Mouse (Mus musculus) large intestine, adult 2 months (tissue): ENCODE results near the gene Ubxn4. TPM values are rescaled to one million over a fixed set of nuclear protein-coding genes. Genes with fewer than 3 reads are reported as not detected.
"Not testable (repeated sequence)": the region's sequence is repeated elsewhere in the genome, so short reads cannot be mapped to it uniquely, and the experiment has no call there.

ENCODE experiments used
- DNase-seq: peaks from one replicate; pipeline ENCODE4 v3.0.0-alpha.2; 2012; ENCODE audit warnings: low read depth, low spot score
- WGBS: fragments of 180-500 bp; shearing (Covaris S2); methylation state at CpG from one replicate; pipeline ENCODE4 v1.1.7; 2018; 5-methylcytosine and 5-hydroxymethylcytosine counted together
- polyA plus RNA-seq: library from polyadenylated mRNA; depleted of rRNA; stranded (reverse); fragments of >200 nt; gene quantifications from 2 replicates; pipeline ENCODE4 v1.2.3, GENCODE M21; 2012; rRNA removed

Ubxn4 gene
- polyA plus RNA-seq: 13.7 and 20.3 TPM in 2 replicates

DNA sequence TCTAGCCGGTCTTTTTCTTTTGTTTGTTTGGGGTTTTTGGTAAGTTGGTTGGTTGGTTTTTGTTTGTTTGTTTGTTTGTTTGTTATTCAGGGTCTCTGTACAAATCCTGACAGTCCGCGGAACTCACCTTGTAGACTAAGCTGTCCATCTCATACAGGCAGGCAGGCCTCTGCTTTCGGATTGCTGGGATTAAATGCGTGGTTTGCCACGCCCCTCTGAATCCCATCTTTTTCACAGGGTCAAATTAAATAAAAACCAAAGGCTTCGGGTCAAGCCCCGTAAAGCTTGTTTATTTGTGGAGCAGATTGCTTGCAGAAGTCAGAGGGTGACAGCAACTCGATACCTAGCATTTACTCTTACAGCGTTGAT, at the start of gene Ubxn4:
Gene Ubxn4, plus strand, starts transcription at position 338 of the 369 bp plus-strand sequence.
- DNase-seq: no peak
- WGBS: 7% methylated on average over 10 of the region's 10 CpGs

DNA sequence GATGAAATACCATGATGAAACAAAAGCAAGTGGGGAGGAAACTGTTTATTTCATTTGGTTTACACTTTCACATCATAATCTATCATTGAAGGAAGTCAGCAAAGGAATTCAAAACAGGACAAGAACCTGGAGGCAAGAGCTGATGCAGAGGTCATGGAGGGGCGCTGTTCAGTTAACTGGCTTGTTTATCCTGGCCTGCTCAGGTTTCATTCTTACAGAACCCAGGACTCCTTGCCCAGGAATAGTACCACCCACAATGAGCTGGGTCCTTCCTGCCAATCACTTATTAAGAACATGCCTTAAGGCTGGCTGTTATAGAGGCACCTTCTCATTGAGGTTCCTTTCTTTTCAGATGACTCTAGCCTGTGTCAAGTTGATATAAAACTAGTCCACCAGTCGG, 49.8 kb upstream of the Ubxn4 start:
- no peak for DNase-seq
- 69% methylated on average over 2 of the region's 2 CpGs for WGBS

DNA sequence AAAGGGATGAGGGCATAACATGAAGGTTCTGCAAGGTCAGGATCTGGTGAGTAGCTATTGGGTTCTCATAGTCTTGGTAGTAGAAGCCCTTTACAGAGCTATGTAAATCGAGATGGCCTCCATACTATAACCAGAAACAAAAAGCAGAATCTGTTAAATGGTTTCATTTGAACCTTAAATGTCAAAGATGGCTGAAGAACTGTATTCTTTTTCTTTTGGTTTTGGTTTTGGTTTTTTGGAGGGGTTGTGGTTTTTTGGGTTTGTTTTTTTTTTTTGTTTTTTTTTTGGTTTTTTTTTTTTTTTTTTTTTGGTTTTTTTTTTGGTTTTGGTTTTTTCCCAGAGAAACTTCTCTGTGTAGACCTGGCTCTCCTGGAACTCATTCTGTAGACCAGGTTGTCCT, 46.4 kb upstream of the Ubxn4 start:
- WGBS: 91% methylated on average over 1 of the region's 1 CpGs
- no peak for DNase-seq

DNA sequence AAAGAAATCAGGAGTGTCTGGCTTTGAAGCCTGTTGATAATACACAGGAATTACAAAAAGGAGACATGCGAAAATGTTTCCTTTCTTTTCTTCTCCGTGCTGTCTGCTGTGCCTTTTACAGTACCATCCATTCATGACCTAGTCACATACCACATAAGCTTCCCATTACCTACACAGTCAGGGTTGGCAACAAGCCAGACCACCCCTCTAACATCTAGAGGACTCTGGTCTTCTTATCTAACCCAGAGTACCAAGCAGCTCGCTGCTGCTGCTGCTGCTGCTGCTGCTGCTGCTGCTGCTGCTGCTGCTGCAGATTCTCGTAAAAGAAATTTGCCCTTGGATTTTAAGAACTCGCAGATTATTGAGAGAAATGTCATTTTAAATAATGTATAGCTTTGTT, 30.5 kb upstream of the Ubxn4 start:
- no peak for DNase-seq
- 77% methylated on average over 5 of the region's 5 CpGs for WGBS

DNA sequence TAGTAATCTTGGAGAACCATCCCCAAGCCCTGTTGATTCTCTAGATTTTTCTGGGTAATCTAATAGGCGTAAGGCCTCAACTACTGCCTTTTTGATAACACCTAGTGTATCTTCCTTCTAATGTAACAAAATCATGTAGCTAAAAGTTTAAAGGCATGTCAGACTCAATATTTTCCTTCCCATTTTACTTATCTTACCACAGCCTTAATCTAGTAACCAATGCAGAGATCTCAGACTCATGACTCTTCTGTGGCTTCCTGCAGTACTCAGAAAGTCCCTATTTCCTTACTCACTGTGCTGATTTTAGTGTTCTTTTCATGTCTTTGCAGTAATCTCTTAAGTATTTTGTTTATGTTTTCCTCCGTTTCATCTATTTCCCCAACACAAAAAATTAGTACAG, 21.9 kb upstream of the Ubxn4 start:
- WGBS: 91% methylated on average over 2 of the region's 2 CpGs
- DNase-seq: no peak

DNA sequence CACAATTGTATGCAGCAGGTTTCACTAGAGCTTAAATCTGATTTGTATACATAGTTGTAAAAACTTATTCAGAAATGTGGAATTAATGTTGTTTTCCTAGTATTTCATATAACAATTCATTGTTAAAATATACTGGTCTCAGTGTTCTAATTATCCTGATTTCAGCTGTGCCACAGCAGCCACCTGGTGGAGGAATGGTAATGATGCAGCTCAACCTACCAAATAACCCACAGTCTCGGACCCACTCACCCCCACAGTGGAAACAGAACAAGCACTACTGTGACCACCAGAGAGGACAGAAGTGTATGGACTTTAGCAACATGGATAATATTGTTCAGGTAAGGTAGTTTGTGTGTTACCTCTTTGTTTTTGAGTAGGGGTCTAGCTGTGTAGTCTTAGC, 20.5 kb upstream of the Ubxn4 start:
- no peak for DNase-seq
- WGBS: 88% methylated on average over 1 of the region's 1 CpGs

DNA sequence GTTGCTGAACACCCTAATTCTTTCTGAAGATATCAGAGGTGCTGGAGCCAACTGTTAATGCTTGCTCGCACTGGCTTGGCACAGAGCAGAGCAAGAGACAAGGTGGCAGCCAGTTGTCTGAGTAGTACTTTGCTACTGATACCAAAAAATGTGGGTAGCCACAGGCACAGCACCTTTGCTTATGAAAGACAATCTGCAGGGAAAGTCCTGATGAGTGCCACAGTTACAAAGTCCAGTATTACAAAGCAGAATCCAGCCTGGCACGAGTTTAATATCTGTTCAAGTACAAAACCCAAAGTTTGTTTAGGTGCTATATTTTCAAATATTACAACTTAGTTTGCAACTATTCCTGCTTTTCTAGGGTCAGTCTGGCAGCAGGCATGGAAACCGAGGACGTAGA, 8.6 kb upstream of the Ubxn4 start:
- no peak for DNase-seq
- WGBS: 94% methylated on average over 4 of the region's 4 CpGs

DNA sequence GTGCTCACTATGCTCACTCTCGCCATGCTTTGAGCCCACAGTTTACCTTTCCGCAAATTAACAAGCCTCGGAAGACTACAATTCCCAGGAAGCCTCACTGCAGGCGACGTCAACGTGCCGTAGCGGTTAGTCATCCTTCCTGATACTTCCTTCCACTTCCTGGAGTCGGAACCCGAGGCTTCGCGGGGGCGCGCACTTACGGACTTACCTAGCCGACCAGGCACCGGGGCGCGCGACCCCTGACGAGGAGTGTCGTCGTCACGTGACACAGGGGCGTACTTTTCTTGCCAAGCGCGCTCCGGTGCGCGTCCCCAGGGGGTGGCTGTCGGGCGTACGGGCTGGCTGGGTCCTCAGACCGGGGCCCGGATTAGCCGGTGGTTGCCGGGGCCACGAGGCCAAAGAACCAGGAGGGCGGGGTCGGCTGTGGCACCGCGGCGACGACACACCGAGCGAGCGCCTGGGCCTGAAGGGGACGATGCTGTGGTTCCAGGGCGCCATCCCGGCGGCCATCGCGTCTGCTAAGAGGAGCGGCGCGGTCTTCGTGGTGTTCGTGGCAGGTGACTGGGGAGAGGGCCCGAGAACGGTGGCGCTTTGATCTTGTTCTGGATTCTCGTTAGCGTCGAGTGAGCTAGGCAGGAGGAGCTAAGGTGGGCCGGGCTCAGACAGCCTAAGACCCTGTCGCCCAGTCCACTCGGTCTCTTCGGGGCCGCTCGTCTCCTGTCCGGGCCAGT, 397 bp downstream of the Ubxn4 start:
- WGBS: under 1% methylated on average over 71 of the region's 71 CpGs
- peak; percentile 88 for DNase-seq

DNA sequence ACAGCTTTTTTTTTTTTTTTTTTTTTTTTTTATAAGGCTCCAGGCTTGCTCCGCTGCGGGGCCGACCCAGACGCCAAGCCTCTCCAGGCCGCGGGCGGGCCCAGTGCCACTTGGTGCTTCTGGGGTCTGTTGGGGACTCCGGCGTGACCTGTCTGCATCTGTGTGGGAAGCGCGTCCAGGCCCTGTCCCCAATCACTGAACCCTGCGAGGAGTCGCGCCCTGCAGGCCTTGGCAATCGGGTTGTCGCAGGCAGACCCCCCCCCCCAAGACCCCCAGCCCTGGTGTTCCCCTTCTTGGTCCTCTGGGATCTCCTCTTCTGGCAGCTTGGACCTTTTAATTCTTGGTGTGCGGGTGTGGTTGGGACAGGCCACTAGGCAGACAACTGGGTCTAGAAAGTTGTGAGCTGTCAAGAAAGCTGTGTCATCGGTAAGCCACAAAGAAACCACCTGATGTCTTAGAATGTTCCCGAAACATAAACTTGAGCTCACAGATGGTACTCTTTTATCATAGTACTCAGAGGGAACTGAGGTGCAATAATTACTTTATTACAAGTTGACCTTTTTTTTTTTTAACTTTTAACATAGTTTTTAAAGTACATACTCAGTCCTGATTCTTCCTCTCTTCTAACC, 1.1 kb downstream of the Ubxn4 start:
- DNase-seq: no peak
- WGBS: under 1% methylated on average over 19 of the region's 19 CpGs

DNA sequence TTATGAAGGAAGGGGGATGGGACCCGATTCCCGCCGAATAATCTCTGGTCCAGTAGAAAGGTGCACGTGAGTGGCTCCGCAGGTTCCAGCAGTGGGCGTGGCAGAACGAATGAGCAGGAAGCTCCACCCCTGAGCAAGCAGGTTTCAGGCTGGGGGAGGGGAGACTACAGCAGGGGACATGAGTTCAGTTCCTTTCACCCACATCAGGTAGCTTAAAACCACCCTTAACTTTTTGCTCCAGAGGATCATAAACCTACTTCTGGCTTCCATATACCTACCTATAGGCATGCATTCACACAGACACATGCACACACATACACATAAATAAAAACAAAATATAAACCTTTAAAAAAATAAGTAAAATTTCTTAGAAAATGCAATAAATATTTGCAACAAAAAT, 23.3 kb downstream of the Ubxn4 start:
- 81% methylated on average over 7 of the region's 7 CpGs for WGBS
- not testable (repeated sequence) for DNase-seq

DNA sequence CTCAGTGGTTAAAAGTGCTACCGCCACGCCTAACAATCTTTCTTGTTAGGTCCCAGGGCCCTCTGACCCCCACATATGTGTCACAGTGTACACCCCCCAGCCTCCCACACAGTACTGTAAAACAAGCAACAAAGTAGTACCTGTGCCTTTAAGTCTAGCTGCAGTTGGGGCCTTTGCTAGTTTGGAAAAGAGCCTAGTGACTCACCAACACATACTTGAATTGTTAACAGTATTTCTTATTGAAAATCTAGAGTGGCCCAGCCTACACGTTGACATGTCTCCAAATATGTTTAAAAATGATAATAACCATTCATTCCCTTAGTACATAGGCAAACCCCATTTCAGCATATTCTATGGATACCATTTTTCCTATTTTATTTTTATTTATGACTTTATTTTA, 27.0 kb downstream of the Ubxn4 start:
- 82% methylated on average over 3 of the region's 3 CpGs for WGBS

DNA sequence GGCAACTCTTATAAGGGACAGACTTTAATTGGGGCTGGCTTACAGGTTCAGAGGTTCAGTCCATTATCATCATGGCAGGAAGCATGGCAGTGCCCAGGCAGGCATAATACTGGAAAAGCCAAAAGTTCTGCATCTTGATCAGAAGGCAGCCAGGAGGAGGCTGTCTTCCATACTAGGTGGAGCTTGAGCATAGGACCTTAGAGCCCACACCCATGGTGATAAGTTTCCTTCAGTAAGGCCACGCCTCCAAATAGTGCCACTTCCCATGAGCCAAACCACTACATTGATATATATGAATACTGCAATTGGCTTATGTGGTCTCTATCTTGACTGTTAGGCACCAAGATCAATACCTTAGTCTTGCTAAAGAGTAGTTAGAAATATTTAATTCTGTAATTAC, 32.1 kb downstream of the Ubxn4 start:
- 94% methylated on average over 1 of the region's 1 CpGs for WGBS
- no peak for DNase-seq

More for the DNA sequence above, 27.0 kb downstream of the Ubxn4 start:
- DNase-seq: no peak

DNA sequence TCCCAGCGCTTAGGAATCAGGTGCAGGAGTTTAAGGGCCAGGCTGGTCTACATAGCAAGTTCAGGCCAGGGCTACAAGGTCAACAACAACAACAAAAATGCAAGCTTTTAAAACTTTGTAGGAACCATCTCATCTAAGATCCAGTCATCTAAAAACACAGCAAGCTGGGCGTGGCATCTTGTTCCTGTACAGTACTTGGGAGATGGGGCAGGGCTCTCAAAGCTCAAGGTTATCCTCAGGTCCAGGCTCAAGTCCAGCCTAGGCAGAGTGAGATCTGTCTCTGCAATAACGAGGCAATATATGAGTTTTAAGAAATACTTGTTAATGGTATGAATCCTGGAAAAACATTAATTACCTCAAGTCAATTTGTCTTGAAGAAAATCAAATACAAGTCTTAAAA, 34.8 kb downstream of the Ubxn4 start:
- WGBS: 81% methylated on average over 3 of the region's 3 CpGs
- no peak for DNase-seq

DNA sequence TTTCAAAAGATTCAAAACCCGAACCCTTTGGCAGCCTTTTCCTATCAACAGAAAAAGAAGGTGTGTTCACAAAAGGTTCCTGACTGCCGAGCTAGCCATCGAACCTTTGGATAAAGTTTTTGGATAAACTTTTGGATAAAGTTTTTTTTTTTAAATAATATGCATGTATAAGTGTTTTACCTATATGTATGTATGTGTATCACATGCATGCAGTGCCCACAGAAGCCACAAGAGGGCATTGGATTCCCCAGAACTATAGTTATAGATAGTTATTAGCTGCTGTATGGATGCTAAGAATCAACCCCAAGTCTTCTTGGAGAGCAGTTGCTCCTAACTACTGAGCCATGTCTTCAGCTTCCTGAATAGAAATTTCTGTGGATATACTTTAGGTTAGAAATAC, 38.0 kb downstream of the Ubxn4 start:
- 96% methylated on average over 3 of the region's 3 CpGs for WGBS
- DNase-seq: no peak

DNA sequence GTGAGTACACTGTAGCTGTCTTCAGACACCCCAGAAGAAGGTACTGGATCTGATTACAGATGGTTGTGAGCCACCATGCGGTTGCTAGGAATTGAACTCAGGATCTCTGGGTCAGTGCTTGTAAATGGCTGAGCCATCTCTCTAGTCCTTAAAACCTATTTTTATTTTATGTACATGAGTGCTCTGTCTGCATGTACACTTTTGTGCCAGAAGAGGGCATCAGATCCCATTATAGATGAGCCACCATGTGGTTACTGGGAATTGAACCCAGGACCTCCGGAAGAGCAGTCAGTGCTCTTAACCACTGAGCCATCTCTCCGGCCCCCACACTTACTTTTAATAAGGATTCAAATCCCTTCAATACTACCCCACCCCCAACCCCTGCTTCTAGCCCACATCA, 39.2 kb downstream of the Ubxn4 start:
- WGBS: 97% methylated on average over 3 of the region's 3 CpGs
- no peak for DNase-seq

DNA sequence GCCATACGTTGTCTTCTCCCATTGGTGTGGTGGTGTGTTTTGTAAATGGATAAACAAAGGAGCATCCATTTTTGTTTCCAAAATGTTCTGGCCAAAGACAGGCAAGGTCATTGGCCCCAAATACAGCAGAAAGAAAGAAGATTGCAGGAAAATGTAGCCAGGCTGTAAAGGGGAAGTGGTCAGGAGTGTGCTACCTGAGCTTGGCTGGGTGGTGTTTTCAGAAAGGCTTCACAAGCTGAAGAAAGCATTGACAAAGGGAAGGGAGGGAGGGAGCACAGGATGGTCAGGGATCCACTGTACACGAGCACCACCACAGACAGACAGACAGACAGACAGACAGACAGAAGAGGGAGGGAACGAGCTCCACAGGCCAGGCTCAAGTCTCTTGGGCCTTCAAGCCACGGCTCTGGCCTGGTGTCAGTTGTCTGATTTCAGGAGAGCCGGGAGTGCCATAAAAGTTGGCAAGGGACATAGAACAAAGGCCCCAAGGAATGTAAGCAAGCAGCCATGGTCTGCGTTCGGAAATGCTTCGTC, 40.5 kb downstream of the Ubxn4 start:
- 62% methylated on average over 8 of the region's 8 CpGs for WGBS
- no peak for DNase-seq

DNA sequence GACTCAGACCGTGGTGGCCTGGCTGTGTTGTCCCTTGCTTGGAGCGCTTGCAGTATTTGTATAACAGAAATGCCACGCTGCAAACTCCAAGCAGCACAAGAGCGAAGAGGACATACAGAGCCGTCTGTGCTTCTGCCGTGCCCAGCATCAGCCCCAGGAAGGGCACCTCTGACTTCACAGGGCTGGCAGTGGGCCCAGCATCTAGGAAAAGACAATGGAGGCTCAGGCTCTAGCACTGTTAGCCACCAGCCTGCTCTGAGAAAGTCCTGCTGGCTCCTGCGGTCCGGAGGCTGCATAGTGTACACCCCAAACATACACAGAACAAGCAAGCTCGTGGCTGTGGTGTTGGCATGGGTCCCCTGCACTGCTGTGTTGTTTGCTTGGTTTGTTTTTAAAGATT, 41.4 kb downstream of the Ubxn4 start:
- no peak for DNase-seq
- WGBS: 83% methylated on average over 9 of the region's 9 CpGs

DNA sequence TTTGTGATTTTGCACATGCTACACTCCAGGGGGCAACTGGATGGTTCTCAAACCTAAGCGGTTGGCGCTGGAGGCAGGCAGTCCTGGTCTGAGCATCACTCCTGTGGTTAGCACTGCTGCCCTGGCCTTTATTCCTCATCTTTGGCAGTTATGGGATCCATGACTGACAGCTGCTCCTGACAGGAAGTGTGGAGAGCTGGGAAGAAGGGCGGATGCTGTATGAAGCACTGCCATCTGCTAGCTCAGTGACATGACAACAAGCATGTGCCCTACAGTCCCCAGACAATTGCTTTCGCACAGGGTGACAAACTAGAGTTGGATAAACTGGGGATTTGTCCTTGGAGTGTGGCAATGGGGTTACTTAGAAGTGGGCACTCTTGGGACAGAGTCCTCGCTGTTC, 46.5 kb downstream of the Ubxn4 start:
- 92% methylated on average over 5 of the region's 5 CpGs for WGBS
- DNase-seq: no peak

DNA sequence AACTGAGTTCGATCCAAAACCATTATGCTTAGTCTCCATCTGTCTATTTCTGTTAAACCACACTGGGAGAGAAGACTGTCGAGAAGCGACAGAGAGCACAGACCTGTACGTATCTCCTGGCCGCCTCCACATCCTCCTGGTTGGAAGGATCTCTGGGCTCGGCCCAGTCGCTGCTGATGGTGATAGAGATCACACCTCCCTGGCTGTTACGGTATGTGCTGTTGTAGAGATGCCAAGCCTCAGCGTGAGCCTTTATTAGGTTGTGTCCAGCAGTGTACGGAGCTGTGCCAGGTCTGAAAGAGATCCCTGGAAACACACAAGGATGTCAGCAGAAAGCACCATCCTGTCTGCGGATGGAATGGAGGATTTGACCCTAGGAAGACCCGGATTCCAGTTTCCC, 49.8 kb downstream of the Ubxn4 start:
- WGBS: 81% methylated on average over 12 of the region's 12 CpGs
- DNase-seq: no peak

DNA sequence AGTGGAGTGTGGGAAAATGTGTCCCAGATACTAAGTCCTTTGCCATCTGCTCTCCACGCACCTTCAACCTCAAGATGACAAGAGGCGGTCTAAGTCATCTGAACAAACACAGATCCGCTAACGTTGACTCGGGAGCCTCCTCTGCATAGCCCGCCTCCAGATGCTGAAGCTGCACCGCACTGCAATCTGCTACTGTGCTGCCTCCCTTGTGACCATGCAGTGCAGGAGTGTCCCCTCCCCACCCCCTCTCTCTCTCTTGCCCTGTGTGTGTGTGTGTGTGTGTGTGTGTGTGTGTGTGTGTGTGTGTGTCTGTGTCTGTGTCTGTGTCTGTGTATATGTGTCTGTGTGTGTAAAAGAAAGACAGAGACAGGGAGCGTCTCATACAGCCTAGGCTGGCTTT, 51.5 kb downstream of the Ubxn4 start:
- WGBS: 70% methylated on average over 8 of the region's 8 CpGs
- DNase-seq: no peak

DNA sequence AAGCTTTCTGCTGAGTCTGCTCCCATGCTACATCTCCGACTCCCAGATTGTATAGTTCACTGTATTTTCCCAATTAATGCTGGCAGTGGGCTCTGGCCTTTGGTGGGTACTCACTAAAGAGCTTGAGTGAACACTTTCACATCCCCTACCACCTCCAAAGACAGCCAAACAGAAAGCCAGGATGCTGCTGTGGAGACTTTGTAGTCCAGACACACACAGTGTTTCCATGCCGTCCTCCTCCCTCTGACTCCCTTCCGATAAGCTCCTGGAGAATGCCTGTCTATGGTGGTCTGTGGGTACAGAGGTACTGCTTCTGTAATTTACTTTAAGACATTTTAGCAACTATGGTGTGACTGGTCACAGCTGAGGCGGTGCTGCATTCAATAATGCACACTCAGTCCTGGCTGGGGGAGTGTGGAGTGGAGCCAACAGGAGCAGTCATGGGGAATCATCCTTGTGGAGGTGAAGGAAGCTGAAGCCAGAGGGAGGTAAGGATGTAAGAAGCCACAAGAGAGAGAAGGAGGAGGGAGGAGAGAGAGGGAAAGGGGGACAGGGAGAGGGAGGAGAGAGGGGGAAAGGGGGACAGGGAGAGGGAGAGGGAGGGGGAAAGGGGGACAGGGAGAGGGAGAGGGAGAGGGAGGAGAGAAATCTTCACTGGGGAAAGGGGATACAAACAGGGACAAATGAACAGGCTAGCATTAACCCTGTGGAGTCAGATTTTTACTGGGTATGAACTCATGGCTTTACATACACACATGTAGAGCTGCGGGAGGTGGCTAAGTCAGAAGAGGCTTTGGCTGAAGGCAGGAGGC, 52.2 kb downstream of the Ubxn4 start:
- 86% methylated on average over 5 of the region's 5 CpGs for WGBS

More for the DNA sequence above, 52.2 kb downstream of the Ubxn4 start:
- no peak for DNase-seq
